Mouse (Mus musculus): Measurements from ENCODE around the gene Vmn2r40.
"Not testable (repeated sequence)": the region's sequence is repeated elsewhere in the genome, so short reads cannot be mapped to it uniquely, and the experiment has no call there.

Vmn2r40 gene

GRCm38 (mm10) chr7:8931335-8931734, at the start of gene Vmn2r40:
TSS of gene Vmn2r40 (minus strand) at chr7:8931435.
- DNase-seq (ENCODE audit: low spot score): not testable (repeated sequence)

All from embryo, embryonic 10 days (tissue).